Mouse (Mus musculus): ENCODE measurements around the gene Ceacam20.

DNA sequence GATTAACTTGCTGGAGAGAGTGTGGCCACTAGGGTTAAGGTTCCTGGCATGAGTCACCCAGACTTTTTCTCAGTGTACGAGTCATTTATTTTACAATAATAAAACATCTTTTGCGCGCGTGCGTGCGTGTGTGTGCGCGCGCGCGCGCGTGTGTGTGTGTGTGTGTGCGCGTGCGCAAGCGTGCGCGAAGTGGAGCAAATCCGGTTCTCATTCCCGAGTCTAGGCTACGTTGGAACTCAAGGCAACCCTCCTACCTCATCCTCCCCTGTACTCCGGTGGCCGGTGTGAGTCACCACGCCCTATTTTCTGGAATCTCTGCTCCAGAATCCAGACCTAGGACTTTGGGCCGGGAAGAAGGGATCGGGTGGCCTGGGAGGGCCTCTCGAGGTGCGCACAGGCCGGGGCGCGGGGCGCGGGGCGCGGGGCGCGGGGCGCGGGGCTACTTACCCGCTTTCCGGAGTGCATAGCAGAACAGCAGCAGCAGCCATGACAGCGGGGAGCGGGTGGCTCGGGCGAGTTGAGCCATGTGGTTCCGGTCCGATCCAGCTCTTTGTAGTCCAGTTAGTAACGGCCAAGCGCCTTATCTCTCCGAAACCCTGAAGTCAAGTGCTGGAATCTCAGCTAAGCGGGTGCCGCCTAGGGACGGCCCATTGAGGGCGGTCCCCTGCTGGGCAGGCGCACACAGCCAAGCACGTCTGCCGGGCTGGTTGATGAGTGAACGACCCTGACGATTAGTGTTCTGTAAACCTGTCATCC is 44.5 kb upstream of the Ceacam20 start, which contains the start of gene Pvr:
- TF ChIP-seq CTCF (IDR thresholded peaks at IDR 0.05; ENCODE audit: low read depth) (peak; percentile 36), EP300 (IDR thresholded peaks at IDR 0.05; ENCODE audit: low read depth) (no peak)

Data from heart, postnatal 0 days (tissue).